13 mouse cellular contexts compared by ENCODE assay signal in the genomic region with DNA sequence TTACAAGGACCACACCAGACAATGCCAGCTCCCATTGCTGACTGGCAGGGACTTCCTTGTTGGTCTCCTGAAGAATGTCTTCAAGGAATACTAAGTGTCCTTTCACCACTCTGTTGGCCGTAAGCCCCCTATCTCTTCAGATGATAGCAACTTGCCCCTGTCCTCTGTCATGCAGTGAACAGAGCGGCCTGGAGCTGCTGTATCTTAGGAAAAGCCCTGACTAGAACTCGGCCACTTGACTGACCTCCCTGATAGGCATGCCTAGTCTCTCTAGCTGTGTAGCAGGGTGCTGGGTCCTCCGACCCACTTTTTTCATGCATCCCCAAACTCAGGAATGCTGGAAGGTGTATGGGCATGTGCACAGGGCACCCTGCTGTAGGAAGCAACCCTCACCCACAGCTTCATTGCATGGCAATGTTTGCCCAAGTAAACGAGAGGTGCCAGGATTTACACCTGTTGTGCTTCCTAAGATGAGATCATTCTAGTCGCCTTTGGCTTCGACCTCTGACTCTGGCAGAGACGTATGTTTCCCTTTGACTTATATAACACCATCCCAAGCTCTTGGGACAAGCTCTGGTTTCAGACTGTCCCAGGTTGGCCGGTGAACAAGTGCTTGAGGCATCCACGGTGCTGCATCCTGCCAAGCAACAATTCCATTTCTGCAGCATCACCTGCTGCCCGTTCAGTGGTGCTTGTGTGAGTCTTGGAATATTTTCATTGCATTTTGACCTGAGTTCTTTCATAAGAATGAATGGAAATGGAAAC.
A peak's percentile ranks its signal among the peaks of the same experiment; 100 is the strongest.
DNase-seq lines count a peak whose midpoint lies in the region; ATAC-seq lines count a peak whose summit lies in the region.
"Had no signal": no experiment of that assay in that cellular context is flagged by ENCODE, and none has a peak within 500 bp of the region (broad histone marks: within the 10 kb centered on the region; RNA-seq: fewer than 3 reads in every experiment).

No protein-coding gene starts in this region.

- peak; percentile 18 for DNase-seq in cerebellum, adult 11 months
- DNase-seq in cerebellum, adult 8-10 months, result no peak
- DNase-seq in brain, adult 2 months (ENCODE audit: low read depth, low spot score), result peak; percentile 40
- peak; percentile 99 for DNase-seq in gonadal fat pad, adult 2 months (ENCODE audit: low read depth)
- no peak for DNase-seq in B cell, adult 2 months
- no peak for DNase-seq in spleen, postnatal 4 days (ENCODE audit: low spot score in 2 of 2)
- DNase-seq: kidney, postnatal 36 days; liver, embryonic 13.5 days; right cerebral cortex, adult 18-20 months had no signal

- 0 out of 2 replicates have a peak overlapping the region, but pooled peaks have one; percentile 32 for H3K27ac ChIP-seq in intestine, embryonic 16.5 days (ENCODE audit: low read length)
- H3K27ac ChIP-seq in intestine, embryonic 15.5 days, result no peak overlapping the region
- H3K27ac ChIP-seq: midbrain, embryonic 15.5 days had no signal

- no peak overlapping the region for H3K4me3 ChIP-seq in intestine, embryonic 16.5 days (ENCODE audit: low read length)
- H3K4me3 ChIP-seq in intestine, embryonic 15.5 days (replicated peaks), result no peak overlapping the region
- H3K4me3 ChIP-seq: liver, embryonic 13.5 days; midbrain, embryonic 15.5 days had no signal

- H3K4me1 ChIP-seq in intestine, embryonic 16.5 days (ENCODE audit: control insufficient read depth, insufficient read depth, low read length), result peaks cover 58% of the 10 kb centered on the region
- H3K4me1 ChIP-seq in intestine, embryonic 15.5 days (replicated peaks), result peaks cover 50% of the 10 kb centered on the region

- no peak overlapping the region for H3K4me2 ChIP-seq in intestine, embryonic 16.5 days (ENCODE audit: low read depth, low read length)
- H3K4me2 ChIP-seq in intestine, embryonic 15.5 days (replicated peaks), result no peak overlapping the region
- H3K4me2 ChIP-seq: liver, embryonic 13.5 days; midbrain, embryonic 15.5 days had no signal

- H3K27me3 ChIP-seq in intestine, embryonic 16.5 days (replicated peaks; ENCODE audit: control insufficient read depth, insufficient read depth, low read length), result no peaks in the 10 kb centered on the region
- no peaks in the 10 kb centered on the region for H3K27me3 ChIP-seq in intestine, embryonic 15.5 days (replicated peaks)
- H3K27me3 ChIP-seq: midbrain, embryonic 15.5 days had no signal

- 83% methylated on average over 11 of the region's 11 CpGs for WGBS in intestine, embryonic 16.5 days
- WGBS in intestine, embryonic 15.5 days, result 78% methylated on average over 11 of the region's 11 CpGs

- no peak for ATAC-seq in intestine, embryonic 16.5 days
- ATAC-seq in intestine, embryonic 15.5 days, result no peak
- ATAC-seq: forebrain, embryonic 16.5 days; midbrain, embryonic 15.5 days had no signal

- no peaks in the 10 kb centered on the region for H3K36me3 ChIP-seq in intestine, embryonic 16.5 days (ENCODE audit: control insufficient read depth, insufficient read depth, low read length)
- no peaks in the 10 kb centered on the region for H3K36me3 ChIP-seq in intestine, embryonic 15.5 days
- H3K36me3 ChIP-seq: liver, embryonic 13.5 days; midbrain, embryonic 15.5 days had no signal

- H3K9ac ChIP-seq in intestine, embryonic 16.5 days (ENCODE audit: low read depth, low read length), result no peak overlapping the region
- no peak overlapping the region for H3K9ac ChIP-seq in intestine, embryonic 15.5 days
- H3K9ac ChIP-seq: liver, embryonic 13.5 days; midbrain, embryonic 15.5 days had no signal

- H3K9me3 ChIP-seq in intestine, embryonic 16.5 days (ENCODE audit: control insufficient read depth, low read length), result no peaks in the 10 kb centered on the region
- no peaks in the 10 kb centered on the region for H3K9me3 ChIP-seq in intestine, embryonic 15.5 days
- H3K9me3 ChIP-seq: liver, embryonic 13.5 days; midbrain, embryonic 15.5 days had no signal

Comparison
In these comparisons a context has a peak if more than half of its experiments do, and no peak if none do; other contexts are left out.
1. DNase-seq: peak in cerebellum, adult 11 months (single experiment), brain, adult 2 months (single experiment) and gonadal fat pad, adult 2 months (single experiment); none in cerebellum, adult 8-10 months (single experiment), B cell, adult 2 months (0 of 2) and spleen, postnatal 4 days (0 of 2).